In the genomic region with DNA sequence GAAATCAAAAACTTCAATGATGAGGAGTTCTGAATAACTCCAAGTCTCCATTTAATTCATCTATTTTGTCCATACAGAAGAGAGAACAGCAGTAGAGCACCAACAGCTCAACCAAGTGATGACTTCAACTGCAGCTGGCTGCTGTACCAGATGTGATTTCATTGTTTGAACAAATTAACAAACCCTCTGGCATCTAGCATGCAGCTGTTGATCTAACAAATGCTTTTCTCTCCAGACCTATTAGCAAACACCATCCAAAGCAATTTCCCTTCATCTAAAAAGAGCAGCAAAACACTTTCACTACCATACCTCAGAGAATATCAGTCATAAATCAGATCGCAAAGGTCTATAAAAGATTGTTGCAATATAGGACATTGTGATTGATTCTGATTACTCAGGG, we compare ENCODE assay signal across 28 mouse cellular contexts.
DNase-seq lines count a peak whose midpoint lies in the region; ATAC-seq and TF ChIP-seq lines count a peak whose summit lies in the region.
"Had no signal": no experiment of that assay in that cellular context is flagged by ENCODE, and none has a peak within 500 bp of the region (broad histone marks: within the 10 kb centered on the region; RNA-seq: fewer than 3 reads in every experiment).

No protein-coding gene starts in this region.

- no peak overlapping the region for H3K27ac ChIP-seq in hindbrain, postnatal 0 days
- H3K27ac ChIP-seq in hindbrain, embryonic 16.5 days (ENCODE audit: low read depth, low read length) = no peak overlapping the region
- H3K27ac ChIP-seq in neural tube, embryonic 14.5 days (ENCODE audit: low read depth, low read length) = no peak overlapping the region
- H3K27ac ChIP-seq: embryonic facial prominence, embryonic 13.5 days; forebrain, embryonic 13.5 days; hindbrain, embryonic 12.5 days; limb, embryonic 12.5 days had no signal

- H3K9me3 ChIP-seq in hindbrain, postnatal 0 days (ENCODE audit: low read length) = no peaks in the 10 kb centered on the region
- no peaks in the 10 kb centered on the region for H3K9me3 ChIP-seq in hindbrain, embryonic 16.5 days (ENCODE audit: control insufficient read depth, low read length)
- no peaks in the 10 kb centered on the region for H3K9me3 ChIP-seq in neural tube, embryonic 14.5 days (ENCODE audit: control insufficient read depth, low read length)
- H3K9me3 ChIP-seq: embryonic facial prominence, embryonic 13.5 days; forebrain, embryonic 13.5 days; G1E; hindbrain, embryonic 12.5 days; limb, embryonic 12.5 days had no signal

- H3K27me3 ChIP-seq in hindbrain, postnatal 0 days (ENCODE audit: insufficient read depth, low read length) = no peaks in the 10 kb centered on the region
- H3K27me3 ChIP-seq in hindbrain, embryonic 16.5 days (replicated peaks; ENCODE audit: control insufficient read depth, insufficient read depth, low read length) = no peaks in the 10 kb centered on the region
- H3K27me3 ChIP-seq in neural tube, embryonic 14.5 days (ENCODE audit: control insufficient read depth, insufficient read depth, low read length) = no peaks in the 10 kb centered on the region
- H3K27me3 ChIP-seq: CH12.LX; embryonic facial prominence, embryonic 13.5 days; forebrain, embryonic 13.5 days; hindbrain, embryonic 12.5 days; limb, embryonic 12.5 days had no signal

- intact Hi-C loops in gastrocnemius, postnatal 36 days (cut with DNase I) = no loop called here

- DNase-seq in gastrocnemius, postnatal 25 days = peak; percentile 16
- DNase-seq in gastrocnemius, postnatal 36 days = no peak
- DNase-seq in hindbrain, postnatal 0 days (ENCODE audit: low spot score) = peak; percentile 25
- DNase-seq in neural tube, embryonic 10.5 days (ENCODE audit: extremely low spot score, low spot score) = no peak
- DNase-seq in skeletal muscle tissue, adult 2 months (ENCODE audit: low read depth, low spot score) = peak; percentile 54
- DNase-seq in embryo, embryonic 11 days = no peak
- DNase-seq: adrenal gland, adult 2 months; B cell, adult 2 months; cerebellum, adult 18-20 months; cerebellum, postnatal 14 days; kidney, adult 8-10 months; kidney, postnatal 10 days; layer of hippocampus, postnatal 36 days; liver, postnatal 0 days; retina, postnatal 1 day; thymus, postnatal 14 days had no signal

- no peak overlapping the region for H3K9ac ChIP-seq in hindbrain, postnatal 0 days (replicated peaks; ENCODE audit: low read length)
- H3K9ac ChIP-seq in hindbrain, embryonic 16.5 days (ENCODE audit: low read depth, low read length) = no peak overlapping the region
- no peak overlapping the region for H3K9ac ChIP-seq in neural tube, embryonic 14.5 days (replicated peaks; ENCODE audit: low read depth, low read length)
- H3K9ac ChIP-seq: embryonic facial prominence, embryonic 13.5 days; forebrain, embryonic 13.5 days; hindbrain, embryonic 12.5 days; limb, embryonic 12.5 days; liver, postnatal 0 days had no signal

- no peak overlapping the region for H3K4me2 ChIP-seq in hindbrain, postnatal 0 days (ENCODE audit: low read depth, low read length)
- no peak overlapping the region for H3K4me2 ChIP-seq in hindbrain, embryonic 16.5 days (ENCODE audit: low read length)
- H3K4me2 ChIP-seq in neural tube, embryonic 14.5 days (ENCODE audit: low read depth, low read length) = no peak overlapping the region
- H3K4me2 ChIP-seq: embryonic facial prominence, embryonic 13.5 days; forebrain, embryonic 13.5 days; hindbrain, embryonic 12.5 days; limb, embryonic 12.5 days; liver, embryonic 11.5 days; midbrain, embryonic 11.5 days had no signal

- H3K36me3 ChIP-seq in hindbrain, postnatal 0 days (ENCODE audit: insufficient read depth, low read length) = no peaks in the 10 kb centered on the region
- no peaks in the 10 kb centered on the region for H3K36me3 ChIP-seq in hindbrain, embryonic 16.5 days (ENCODE audit: control insufficient read depth, insufficient read depth, low read length)
- no peaks in the 10 kb centered on the region for H3K36me3 ChIP-seq in neural tube, embryonic 14.5 days (ENCODE audit: control insufficient read depth, insufficient read depth, low read length)
- H3K36me3 ChIP-seq: embryonic facial prominence, embryonic 13.5 days; G1E; hindbrain, embryonic 12.5 days; limb, embryonic 12.5 days had no signal

- TF ChIP-seq CTCF in hindbrain, postnatal 0 days (IDR thresholded peaks at IDR 0.05; ENCODE audit: low read depth) = no peak

- WGBS in hindbrain, postnatal 0 days = 90% methylated on average over 1 of the region's 1 CpGs
- WGBS in hindbrain, embryonic 16.5 days = 82% methylated on average over 1 of the region's 1 CpGs
- 74% methylated on average over 1 of the region's 1 CpGs for WGBS in neural tube, embryonic 14.5 days

- H3K4me1 ChIP-seq in hindbrain, postnatal 0 days (ENCODE audit: insufficient read depth, low read length) = no peaks in the 10 kb centered on the region
- H3K4me1 ChIP-seq in hindbrain, embryonic 16.5 days (ENCODE audit: control insufficient read depth, insufficient read depth, low read depth, low read length) = no peaks in the 10 kb centered on the region
- no peaks in the 10 kb centered on the region for H3K4me1 ChIP-seq in neural tube, embryonic 14.5 days (ENCODE audit: control insufficient read depth, insufficient read depth, low read length)
- H3K4me1 ChIP-seq: embryonic facial prominence, embryonic 13.5 days; forebrain, embryonic 13.5 days; hindbrain, embryonic 12.5 days; limb, embryonic 12.5 days had no signal

- ATAC-seq in hindbrain, postnatal 0 days = no peak
- no peak for ATAC-seq in hindbrain, embryonic 16.5 days
- peak; percentile 60; the same call in 1 of the 2 replicates for ATAC-seq in neural tube, embryonic 14.5 days (ENCODE audit: low read depth)
- ATAC-seq: forebrain, embryonic 13.5 days; inflammation-experienced regulatory T-cells, adult 6 months; liver, postnatal 0 days had no signal

- H3K4me3 ChIP-seq in hindbrain, postnatal 0 days (ENCODE audit: low read length) = no peak overlapping the region
- no peak overlapping the region for H3K4me3 ChIP-seq in hindbrain, embryonic 16.5 days (ENCODE audit: low read length)
- H3K4me3 ChIP-seq in neural tube, embryonic 14.5 days (ENCODE audit: low read depth, low read length) = no peak overlapping the region
- H3K4me3 ChIP-seq: embryonic facial prominence, embryonic 13.5 days; erythroblast, embryonic 14.5 days; forebrain, embryonic 13.5 days; hindbrain, embryonic 12.5 days; limb, embryonic 12.5 days had no signal

Comparison
In these comparisons a context has a peak if more than half of its experiments do, and no peak if none do; other contexts are left out.
1. DNase-seq: peak in gastrocnemius, postnatal 25 days (single experiment), hindbrain, postnatal 0 days (single experiment) and skeletal muscle tissue, adult 2 months (single experiment); none in gastrocnemius, postnatal 36 days (0 of 2), neural tube, embryonic 10.5 days (single experiment) and embryo, embryonic 11 days (single experiment).